ENCODE assay signal across 7 mouse cellular contexts in the genomic region with DNA sequence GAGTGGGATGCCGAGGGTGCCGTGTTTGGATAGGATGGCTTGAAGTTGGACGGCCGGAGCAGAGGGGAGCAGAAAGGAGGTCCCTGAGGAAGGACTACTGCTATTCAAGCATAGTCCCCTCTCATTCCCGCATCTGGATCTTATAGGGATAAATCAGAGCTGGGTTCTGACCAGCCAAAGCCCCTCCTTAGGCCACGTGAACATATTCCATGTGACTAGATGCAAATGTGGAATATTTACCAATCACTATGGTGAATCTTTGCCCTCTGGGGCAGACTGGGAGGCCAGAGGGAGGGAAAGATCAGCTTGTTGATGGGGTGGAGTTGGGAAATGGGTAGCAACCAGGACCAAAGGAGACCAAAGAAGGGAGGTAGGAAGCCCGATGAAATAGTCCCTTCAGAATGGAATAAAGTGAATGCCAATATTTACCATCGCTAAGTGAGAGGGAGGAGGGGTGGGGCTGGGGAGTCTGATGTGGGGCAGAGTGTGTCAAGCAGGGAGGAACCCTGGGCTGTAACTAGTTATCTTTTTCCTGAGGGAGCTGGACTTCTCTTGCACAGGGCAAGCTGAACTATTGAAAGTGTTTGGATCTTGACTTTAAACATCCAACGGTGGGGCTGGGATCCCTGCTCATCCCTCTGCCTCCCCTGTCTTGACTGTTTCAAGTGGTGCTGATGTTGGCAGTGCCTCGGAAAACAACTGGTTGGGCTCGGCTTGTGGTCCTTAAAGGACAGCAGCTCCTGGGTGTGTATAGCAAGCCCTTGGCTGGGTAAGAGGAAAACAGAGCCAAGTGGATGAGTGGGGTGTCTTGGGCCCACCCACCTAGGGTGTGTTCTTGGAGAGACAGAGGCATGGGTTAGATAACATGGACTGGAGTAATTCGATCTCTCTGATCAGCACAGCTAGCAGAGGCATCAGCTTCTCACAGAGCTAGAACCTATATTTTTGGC. TPM values are rescaled to one million over a fixed set of nuclear protein-coding genes. Genes with fewer than 3 reads are reported as not detected.
DNase-seq lines count a peak whose midpoint lies in the region; ATAC-seq and TF ChIP-seq lines count a peak whose summit lies in the region.

No protein-coding gene starts in this region.

- peak overlapping the region; percentile 14; the same call in 1 of the 2 replicates for H3K4me3 ChIP-seq in E14TG2a.4 (replicated peaks; ENCODE audit: low read length)
- no peak overlapping the region for H3K4me3 ChIP-seq in limb, embryonic 13.5 days
- no peak overlapping the region; the same call in 1 of the 2 replicates for H3K4me3 ChIP-seq in stomach, embryonic 16.5 days (replicated peaks; ENCODE audit: low read length)

- no peak for TF ChIP-seq CTCF in E14TG2a.4 (conservative IDR thresholded peaks at IDR 0.05; ENCODE audit: low read length)

- H3K9me3 ChIP-seq in E14TG2a.4 (ENCODE audit: low read length): no peaks in the 10 kb centered on the region
- H3K9me3 ChIP-seq in limb, embryonic 13.5 days: no peaks in the 10 kb centered on the region
- H3K9me3 ChIP-seq in stomach, embryonic 16.5 days (replicated peaks; ENCODE audit: control insufficient read depth, low read length): no peaks in the 10 kb centered on the region

- no peaks in the 10 kb centered on the region for H3K27me3 ChIP-seq in E14TG2a.4 (ENCODE audit: insufficient read depth, low read length)
- H3K27me3 ChIP-seq in limb, embryonic 13.5 days: no peaks in the 10 kb centered on the region
- no peaks in the 10 kb centered on the region for H3K27me3 ChIP-seq in stomach, embryonic 16.5 days (ENCODE audit: control insufficient read depth, insufficient read depth, low read length)

- H3K27ac ChIP-seq in limb, embryonic 13.5 days: peak overlapping the region; percentile 44; the same call in 1 of the 2 replicates
- H3K27ac ChIP-seq in stomach, embryonic 16.5 days (ENCODE audit: low read length): peak overlapping the region; percentile 95

- peak; percentile 98 for DNase-seq in 3T3-L1 (ENCODE audit: low read depth, low spot score)
- DNase-seq in gastrocnemius, postnatal 10 days: peak; percentile 52
- no peak for DNase-seq in layer of hippocampus, adult 9-11 months
- no peak for DNase-seq in layer of hippocampus, postnatal 14 days (ENCODE audit: low spot score in 2 of 2)

- H3K9ac ChIP-seq in limb, embryonic 13.5 days: peak overlapping the region; percentile 31; the same call in 1 of the 2 replicates
- H3K9ac ChIP-seq in stomach, embryonic 16.5 days (ENCODE audit: low read length): no peak overlapping the region

- H3K4me1 ChIP-seq in E14TG2a.4 (replicated peaks; ENCODE audit: low read depth, low read length): peaks cover 53% of the 10 kb centered on the region
- peaks cover 18% of the 10 kb centered on the region for H3K4me1 ChIP-seq in limb, embryonic 13.5 days
- peaks cover 32% of the 10 kb centered on the region for H3K4me1 ChIP-seq in stomach, embryonic 16.5 days (ENCODE audit: control insufficient read depth, insufficient read depth, low read length)

- peak; percentile 64 for ATAC-seq in limb, embryonic 13.5 days (ENCODE audit: low FRiP score, low read depth)
- ATAC-seq in stomach, embryonic 16.5 days (ENCODE audit: insufficient read depth, low FRiP score): peak; percentile 76

- H3K36me3 ChIP-seq in E14TG2a.4 (ENCODE audit: insufficient read depth, low read length): no peaks in the 10 kb centered on the region
- no peaks in the 10 kb centered on the region for H3K36me3 ChIP-seq in limb, embryonic 13.5 days
- H3K36me3 ChIP-seq in stomach, embryonic 16.5 days (ENCODE audit: control insufficient read depth, insufficient read depth, low read length): no peaks in the 10 kb centered on the region

- 31% methylated on average over 12 of the region's 12 CpGs for WGBS in limb, embryonic 13.5 days
- WGBS in stomach, embryonic 16.5 days: 21% methylated on average over 12 of the region's 12 CpGs

- peak overlapping the region; percentile 27; the same call in 1 of the 2 replicates for H3K4me2 ChIP-seq in limb, embryonic 13.5 days (replicated peaks)
- peak overlapping the region; percentile 29; the same call in 1 of the 2 replicates for H3K4me2 ChIP-seq in stomach, embryonic 16.5 days (ENCODE audit: low read depth, low read length)

RNA-seq across cellular contexts. Expression of a gene that starts 17.9 kb away (rescaled TPM):
- 10 to 100 TPM in 1 of 2 experiments, 1 to 10 TPM in 1; 4.7 to 15.9 TPM for total RNA-seq in gastrocnemius, postnatal 10 days (2021)
- polyA plus RNA-seq in limb, embryonic 13.5 days (2015; fragmentation: Nextera tagmentation; extraction: Ambion mirVana): 2.0 and 2.3 TPM in 2 replicates
- polyA plus RNA-seq in stomach, embryonic 16.5 days (2015; fragmentation: Nextera tagmentation; extraction: Ambion mirVana): 8.9 and 10.1 TPM in 2 replicates
- 1 to 10 TPM; 2.1 to 2.5 TPM for total RNA-seq in layer of hippocampus, postnatal 14 days (2021)

RNA-seq across cellular contexts. Expression of a gene that starts 59.8 kb away (rescaled TPM):
- total RNA-seq in gastrocnemius, postnatal 10 days (2021): under 1 TPM; 0.02 to 0.07 TPM
- not detected in 2 replicates for polyA plus RNA-seq in limb, embryonic 13.5 days (2015; fragmentation: Nextera tagmentation; extraction: Ambion mirVana)
- 0.01 and 0.02 TPM in 2 replicates for polyA plus RNA-seq in stomach, embryonic 16.5 days (2015; fragmentation: Nextera tagmentation; extraction: Ambion mirVana)
- under 1 TPM; 0.46 to 0.48 TPM for total RNA-seq in layer of hippocampus, postnatal 14 days (2021)

Comparison
In these comparisons a context has a peak if more than half of its experiments do, and no peak if none do; other contexts are left out.
1. DNase-seq: peak in 3T3-L1 (single experiment) and gastrocnemius, postnatal 10 days (single experiment); none in layer of hippocampus, adult 9-11 months (single experiment) and layer of hippocampus, postnatal 14 days (0 of 2).